Mouse (Mus musculus) liver, embryonic 14.5 days (tissue): ENCODE measurements at regions not wholly inside any gene's neighbourhood (a gene's known extent, or its start where the extent isn't known, plus 50 kb on each side); places are given as distances from the start of the nearest gene placed in this dataset.

Experiments used
- CTCF ChIP-seq: IDR thresholded peaks from 2 replicates; pipeline ENCODE4 v1.5.1; 2016; ENCODE audit warnings: antibody characterized with exemption, low read depth, control low read depth
- EP300 ChIP-seq: IDR thresholded peaks from 2 replicates; pipeline ENCODE4 v1.6.1; 2016; ENCODE audit warnings: antibody characterized with exemption, low read depth

DNA sequence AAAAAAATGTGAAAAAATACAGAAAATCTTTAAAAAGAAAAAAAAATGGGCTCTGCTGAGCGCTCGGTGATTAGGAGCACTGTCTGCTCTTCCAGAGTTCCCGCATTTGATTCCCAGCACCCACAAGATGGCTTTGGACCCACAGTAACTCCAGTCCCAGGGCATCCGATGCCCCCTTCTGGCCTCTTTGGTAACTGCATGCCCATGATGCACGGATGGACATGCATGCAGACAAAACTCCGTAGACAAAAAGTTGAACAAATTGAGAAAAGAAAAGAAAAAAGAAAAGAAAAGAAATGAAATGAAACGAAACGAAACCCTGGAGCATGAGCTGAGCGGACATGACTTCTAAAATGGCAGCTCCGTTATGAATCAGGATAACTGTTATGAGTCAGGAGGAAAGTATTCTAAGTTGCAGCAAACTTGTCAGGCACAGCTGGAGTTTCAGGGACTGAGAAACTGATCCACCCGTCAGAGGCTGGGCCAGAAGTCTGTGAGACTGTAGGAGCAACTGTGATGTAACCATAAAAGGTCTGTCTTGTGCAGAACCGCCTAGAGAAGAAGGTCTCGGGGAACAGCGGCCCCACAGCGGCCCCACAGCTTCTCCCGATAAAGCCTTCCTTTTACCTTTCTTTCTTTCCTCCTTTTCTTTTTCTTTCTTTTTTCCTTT is 102.3 kb upstream of the Ubr2 start:
- TF ChIP-seq EP300 (no peak), CTCF (peak; percentile 64)
